Mouse (Mus musculus): ENCODE data around the gene Lamc1. TPM values are rescaled to one million over a fixed set of nuclear protein-coding genes. Genes with fewer than 3 reads are reported as not detected.

Lamc1 gene
- polyA plus RNA-seq, 1 experiment from 2014 or later = 14.8 TPM

DNA sequence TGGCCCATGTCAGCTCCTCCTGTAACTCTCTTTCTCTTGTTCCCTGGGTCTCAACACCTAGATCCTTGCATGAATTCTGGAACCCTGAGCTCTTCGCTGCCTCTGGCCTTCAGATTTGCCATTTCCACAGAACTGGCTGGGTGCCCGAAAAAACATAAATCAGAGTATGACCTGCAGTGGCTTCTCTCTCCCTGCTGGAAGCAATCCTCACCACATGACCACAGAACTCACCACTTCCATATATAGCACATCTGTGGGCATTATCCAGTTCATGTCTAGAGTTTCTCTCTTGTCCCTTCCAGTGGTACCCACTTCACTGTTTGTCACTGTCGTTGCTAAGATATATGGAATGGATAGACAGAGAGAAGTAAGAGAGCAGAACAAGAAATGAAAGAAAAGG, 159.3 kb downstream of the Lamc1 start:
- no peaks in the 10 kb centered on the region for H3K36me3 ChIP-seq
- no peak overlapping the region for H3K9ac ChIP-seq
- ATAC-seq = no peak
- no peaks in the 10 kb centered on the region for H3K9me3 ChIP-seq (replicated peaks)
- H3K4me1 ChIP-seq = 0 out of 2 replicates have a peak, but pooled peaks cover 9% of the 10 kb centered on the region
- no peak overlapping the region for H3K27ac ChIP-seq
- H3K27me3 ChIP-seq (replicated peaks) = peaks cover 3% of the 10 kb centered on the region; the same call in 1 of the 2 replicates
- 53% methylated on average over 3 of the region's 3 CpGs for WGBS (ENCODE audit: insufficient replicate concordance)
- no peak overlapping the region for H3K4me3 ChIP-seq
- no peak overlapping the region for H3K4me2 ChIP-seq

DNA sequence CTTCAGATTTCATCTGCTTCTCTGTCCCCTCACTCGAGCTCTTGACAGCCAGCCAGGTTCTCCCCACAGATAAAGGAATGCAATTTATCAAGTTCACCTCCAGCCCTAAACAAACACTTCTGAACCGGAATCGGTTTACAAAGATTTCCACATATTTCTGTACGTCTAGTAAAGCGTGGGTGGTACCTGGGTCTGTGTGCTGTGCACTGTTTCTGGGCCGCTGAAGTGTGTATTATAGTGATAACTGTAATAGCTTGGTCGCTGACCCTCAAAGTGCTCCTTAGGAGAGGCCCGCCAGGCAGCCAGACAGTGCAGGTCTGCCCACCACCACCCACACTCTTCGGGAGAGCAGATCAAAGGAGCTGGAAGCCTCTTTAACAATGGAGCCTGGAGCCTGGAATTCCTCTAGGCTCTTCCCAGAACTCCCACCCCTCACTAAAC, 160.3 kb downstream of the Lamc1 start:
- WGBS (ENCODE audit: insufficient replicate concordance) = 30% methylated on average over 9 of the region's 9 CpGs
- Histone ChIP-seq H3K4me2 (no peak overlapping the region), H3K9ac (no peak overlapping the region), H3K4me1 (0 out of 2 replicates have a peak, but pooled peaks cover 9% of the 10 kb centered on the region), H3K27ac (no peak overlapping the region), H3K9me3 (replicated peaks) (no peaks in the 10 kb centered on the region), H3K4me3 (no peak overlapping the region), H3K36me3 (no peaks in the 10 kb centered on the region), H3K27me3 (replicated peaks) (peaks cover 3% of the 10 kb centered on the region; the same call in 1 of the 2 replicates)
- ATAC-seq = no peak

DNA sequence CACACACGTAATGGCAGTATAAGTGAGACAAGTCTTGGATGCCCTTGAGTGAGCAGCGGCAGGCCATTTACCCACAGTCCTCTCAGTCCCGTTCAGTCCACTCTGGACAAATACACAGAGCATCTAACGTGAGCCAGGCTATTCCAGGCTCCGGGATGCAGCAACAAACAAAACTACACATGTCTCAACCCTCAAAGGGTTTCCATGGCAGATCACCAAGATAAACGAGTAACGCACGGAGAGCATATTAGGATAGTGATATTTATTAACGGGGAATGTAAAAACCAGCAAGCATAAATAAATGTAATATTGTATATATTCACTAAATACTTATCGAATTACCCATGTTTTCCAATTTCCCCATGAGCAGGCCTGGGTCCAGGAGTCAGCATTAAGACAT, 161.6 kb downstream of the Lamc1 start:
- Histone ChIP-seq H3K27me3 (replicated peaks) (peaks cover 3% of the 10 kb centered on the region; the same call in 1 of the 2 replicates), H3K9me3 (replicated peaks) (no peaks in the 10 kb centered on the region), H3K4me2 (no peak overlapping the region), H3K9ac (no peak overlapping the region), H3K27ac (no peak overlapping the region), H3K36me3 (no peaks in the 10 kb centered on the region), H3K4me1 (0 out of 2 replicates have a peak, but pooled peaks cover 9% of the 10 kb centered on the region), H3K4me3 (no peak overlapping the region)
- WGBS (ENCODE audit: insufficient replicate concordance) = 76% methylated on average over 10 of the region's 10 CpGs
- ATAC-seq = no peak

Other genes with a start within 250 kb of the Lamc1 start
- 0.13 and 0.43 TPM in 2 replicates for gene Lamc2, start 146.3 kb downstream of the Lamc1 start, polyA plus RNA-seq (2016; fragmentation: Nextera tagmentation; extraction: Ambion mirVana)
- 0.18 and 0.24 TPM in 2 replicates for gene Shcbp1l, start 92.4 kb upstream of the Lamc1 start, polyA plus RNA-seq (2016; fragmentation: Nextera tagmentation; extraction: Ambion mirVana)
- gene Dhx9, start 154.9 kb upstream of the Lamc1 start, polyA plus RNA-seq (2016; fragmentation: Nextera tagmentation; extraction: Ambion mirVana) = 20.5 and 21.4 TPM in 2 replicates
- gene Npl, start 217.3 kb upstream of the Lamc1 start, polyA plus RNA-seq (2016; fragmentation: Nextera tagmentation; extraction: Ambion mirVana) = 8.6 and 9.5 TPM in 2 replicates

Data from liver, embryonic 12.5 days (tissue).